Mouse (Mus musculus) Patski (cell line): ENCODE results near the gene Fry. TPM values are rescaled to one million over a fixed set of nuclear protein-coding genes. Genes with fewer than 3 reads are reported as not detected.

Experiments used
- ATAC-seq: fragments of 100-300 bp; one replicate; pipeline ENCODE4 v1.8.0; 2021
- CTCF ChIA-PET: fragments of 350-600 bp; sonication (Branson Sonifier 250); formaldehyde crosslinking; loops from one replicate; lab custom pipeline; 2022; ENCODE audit warnings: inconsistent platforms; lab: Charles Lee
- POLR2A ChIA-PET: fragments of 350-600 bp; sonication (Branson Sonifier 250); formaldehyde crosslinking; loops from one replicate; lab custom pipeline; 2022; ENCODE audit warnings: antibody characterized with exemption, inconsistent platforms; lab: Charles Lee
- DNase-seq: peaks from one replicate; pipeline ENCODE4 v3.0.0-alpha.2; 2011; ENCODE audit warnings: low read depth, low spot score
- H3K27me3 ChIP-seq: fragments of 371-371 bp; one replicate; pipeline ENCODE4 v1.5.1; 2021
- CTCF ChIP-seq: fragments of 100-300 bp; IDR thresholded peaks from one replicate; pipeline ENCODE4 v1.5.1; 2021
- in situ Hi-C: fragments of 300-500 bp; cut with MboI; formaldehyde crosslinking; loops from 3 replicates; pipeline ENCODE4 v1.11.1; 2018; ENCODE audit warnings: low pct_unique_long_range_greater_than_20kb, mixed read lengths
- polyA plus RNA-seq: library from polyadenylated mRNA; unstranded; gene quantifications from one replicate; pipeline ENCODE4 v1.2.3, GENCODE M21; 2021

Fry gene
- polyA plus RNA-seq, 1 experiment from 2014 or later: 0.05 TPM

DNA sequence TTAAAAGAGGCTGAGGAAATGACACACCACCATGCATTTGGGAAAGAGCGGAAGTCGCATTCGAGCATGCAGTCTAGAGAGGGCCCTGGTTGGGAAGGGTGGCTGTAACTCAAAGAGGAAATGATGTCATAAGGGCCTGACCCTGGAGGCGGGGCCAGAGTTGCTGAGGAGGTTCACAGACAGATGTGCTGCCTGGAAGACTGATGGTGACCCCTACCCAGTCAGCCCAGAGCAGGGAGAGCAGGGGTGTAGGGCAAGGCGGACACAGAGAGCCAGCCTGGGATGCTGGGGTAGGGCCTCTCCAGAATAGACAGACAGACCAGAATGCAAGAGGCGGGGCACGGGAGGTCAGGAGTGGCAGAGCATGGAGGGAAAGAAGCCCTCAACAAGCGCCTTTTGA is 290.5 kb downstream of the Fry start:
- ChIA-PET POLR2A (interaction anchor here (1.3 kb wide), 1 partner anchor 33 kb away, joined by 3 read pairs; no protein-coding TSS in a partner anchor), CTCF (no interaction called here)
- no peak for TF ChIP-seq CTCF
- ATAC-seq: no peak
- in situ Hi-C loops: no loop called here
- H3K27me3 ChIP-seq: no peaks in the 10 kb centered on the region
- DNase-seq: no peak

DNA sequence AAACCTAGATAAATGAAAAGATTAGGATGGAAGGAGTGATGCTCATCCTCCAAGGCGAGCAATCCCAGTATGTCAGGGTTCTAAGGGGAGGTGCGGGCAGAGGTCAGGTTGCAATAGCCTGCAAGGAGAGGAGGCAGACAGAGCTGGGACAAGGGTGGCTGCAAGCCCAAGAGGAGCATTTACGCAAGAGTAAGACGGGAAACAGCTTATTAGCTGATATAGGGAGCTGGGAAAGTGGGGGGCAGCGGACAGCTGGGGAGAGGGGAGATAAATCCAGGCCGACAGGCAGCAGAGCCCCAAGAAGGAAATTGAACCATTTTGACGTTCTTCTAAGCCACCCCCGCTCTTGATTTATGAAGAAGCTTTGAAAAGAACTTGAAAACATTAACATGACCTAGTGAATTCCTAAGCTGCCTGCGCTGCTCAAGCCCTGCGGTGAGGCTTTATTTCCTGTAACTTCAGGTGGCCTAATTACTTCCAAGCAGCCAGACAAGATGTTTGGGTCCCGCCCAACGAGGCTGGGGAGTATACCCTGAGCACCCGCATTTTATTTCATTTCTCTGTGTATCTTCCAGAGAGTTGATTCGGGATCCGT is 291.1 kb downstream of the Fry start:
- POLR2A ChIA-PET: interaction anchor here (1.3 kb wide), 1 partner anchor 32 kb away, joined by 3 read pairs; no protein-coding TSS in a partner anchor
- in situ Hi-C loops: no loop called here
- TF ChIP-seq CTCF: no peak
- CTCF ChIA-PET: no interaction called here
- ATAC-seq: no peak
- no peak for DNase-seq
- H3K27me3 ChIP-seq: no peaks in the 10 kb centered on the region

DNA sequence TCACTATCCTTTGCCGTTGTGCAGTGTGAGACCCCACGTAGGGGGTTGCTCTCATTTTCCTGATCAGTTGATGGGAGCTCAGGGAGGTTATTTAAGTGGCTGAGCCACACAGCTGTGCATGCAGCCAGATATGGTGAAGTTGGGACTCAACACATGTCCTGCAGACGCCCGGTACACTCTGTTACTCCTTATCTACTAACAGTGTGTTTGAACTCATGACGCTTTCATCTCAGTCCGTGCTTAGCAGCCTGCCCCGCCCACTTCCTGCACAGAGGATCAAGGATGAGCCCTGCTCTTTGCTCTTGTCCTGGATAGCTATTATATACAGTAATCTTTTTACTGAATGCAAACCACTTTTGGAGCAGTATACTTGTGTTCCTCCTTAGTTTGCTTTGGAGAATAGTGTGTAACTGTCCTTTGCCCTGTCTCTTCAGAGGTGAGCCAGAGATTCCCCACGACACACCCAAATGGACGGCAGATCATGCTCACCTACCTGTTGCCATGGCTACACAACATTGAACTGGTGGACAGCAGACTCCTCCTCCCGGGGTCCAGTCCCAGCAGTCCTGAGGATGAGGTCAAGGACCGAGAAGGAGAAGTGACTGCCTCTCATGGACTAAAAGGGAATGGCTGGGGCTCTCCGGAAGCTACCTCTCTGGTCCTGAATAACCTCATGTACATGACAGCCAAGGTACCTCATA is 294.5 kb downstream of the Fry start:
- POLR2A ChIA-PET: no interaction called here
- ATAC-seq: no peak
- H3K27me3 ChIP-seq: no peaks in the 10 kb centered on the region
- CTCF ChIA-PET: interaction anchor here (1.5 kb wide), 1 partner anchor 12 kb away, joined by 3 read pairs; no protein-coding TSS in a partner anchor
- no peak for DNase-seq
- in situ Hi-C loops: no loop called here
- TF ChIP-seq CTCF: no peak

DNA sequence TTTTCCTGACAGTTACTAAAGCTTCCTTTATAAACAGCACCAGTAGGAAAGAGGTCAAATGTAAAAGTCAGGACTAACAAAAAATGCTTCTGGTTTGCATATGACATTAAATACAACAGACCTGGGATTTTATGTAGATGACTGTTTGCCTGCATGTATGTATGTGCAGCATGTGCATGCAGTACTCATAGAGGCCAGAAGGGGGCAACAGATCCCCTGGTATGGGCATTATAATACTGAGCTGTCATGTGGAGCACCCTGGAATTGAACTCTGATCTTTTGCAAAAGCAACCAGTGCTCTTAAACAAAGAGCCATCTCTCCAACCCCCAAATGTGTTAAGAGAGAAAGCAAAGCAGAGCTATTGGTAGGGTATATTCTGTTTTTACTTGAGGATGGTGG is 296.4 kb downstream of the Fry start:
- no peaks in the 10 kb centered on the region for H3K27me3 ChIP-seq
- TF ChIP-seq CTCF: peak; percentile 36
- ChIA-PET POLR2A (no interaction called here), CTCF (interaction anchor here (0.8 to 1.5 kb wide), 3 partner anchors 8 to 12 kb away, joined by 3 to 4 read pairs (median 3); no protein-coding TSS in a partner anchor)
- in situ Hi-C loops: no loop called here
- ATAC-seq: no peak
- no peak for DNase-seq

DNA sequence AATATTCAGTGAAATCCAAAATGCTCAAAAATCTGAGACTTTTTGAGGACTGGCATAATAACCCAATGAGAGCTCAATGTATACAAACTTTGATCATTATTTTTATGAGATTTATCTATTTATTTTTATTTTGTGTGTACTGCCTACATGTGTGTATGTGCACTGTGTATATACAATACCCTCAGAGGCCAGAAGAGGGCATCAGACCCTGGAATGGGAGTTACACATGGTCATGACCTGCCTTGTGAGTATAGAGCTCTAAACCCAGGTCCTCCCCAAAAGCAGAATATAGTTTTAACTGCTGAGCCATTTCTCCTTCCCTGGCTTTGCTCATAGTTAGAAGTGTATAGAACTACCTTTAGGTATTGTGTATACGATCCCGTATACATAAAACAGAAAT is 298.8 kb downstream of the Fry start:
- ChIA-PET CTCF (no interaction called here), POLR2A (no interaction called here)
- no peak for ATAC-seq
- DNase-seq: no peak
- TF ChIP-seq CTCF: no peak
- in situ Hi-C loops: no loop called here
- H3K27me3 ChIP-seq: no peaks in the 10 kb centered on the region

DNA sequence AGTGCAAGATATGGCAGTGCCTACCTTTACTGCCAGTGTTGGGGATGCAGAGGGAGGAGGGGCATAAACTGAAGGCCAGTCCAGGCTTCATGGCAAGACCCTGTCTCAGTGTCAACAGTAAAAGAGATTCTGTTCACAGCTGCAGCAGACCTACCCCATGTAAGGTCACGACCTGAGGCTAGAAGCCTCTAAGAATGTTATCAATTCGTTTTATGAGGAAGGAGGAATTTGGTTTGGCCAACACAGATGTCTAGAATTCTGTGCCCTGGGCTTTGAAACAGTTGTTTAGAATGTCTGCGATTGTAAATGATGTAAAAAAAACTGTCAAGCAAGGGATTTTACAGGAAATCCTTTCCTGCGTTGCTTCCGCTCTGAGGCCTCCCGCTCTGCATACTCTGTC is 299.6 kb downstream of the Fry start:
- ATAC-seq (no peak), DNase-seq (no peak)
- TF ChIP-seq CTCF: no peak
- in situ Hi-C loops: no loop called here
- ChIA-PET POLR2A (no interaction called here), CTCF (no interaction called here)
- no peaks in the 10 kb centered on the region for H3K27me3 ChIP-seq

DNA sequence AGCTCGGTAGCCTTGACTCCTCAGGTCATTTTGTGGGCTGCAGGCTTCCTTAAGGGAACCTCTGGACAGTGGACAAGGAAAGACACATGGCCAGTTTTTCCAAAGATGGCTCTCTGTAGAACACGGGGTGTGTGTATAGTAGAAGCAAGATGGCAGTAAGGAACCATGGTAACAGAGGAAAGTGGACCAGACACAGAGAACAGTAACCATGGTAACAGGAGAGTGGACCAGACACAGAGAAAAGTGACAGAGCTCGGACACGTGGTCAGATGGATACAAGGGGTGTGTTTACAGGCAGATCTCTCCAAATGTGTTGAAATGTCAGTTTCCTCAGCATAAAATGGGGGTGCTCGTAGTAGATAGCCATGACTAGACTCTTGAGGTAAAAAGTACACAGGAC is 306.6 kb downstream of the Fry start:
- DNase-seq (no peak), ATAC-seq (no peak)
- in situ Hi-C loops: loop anchor here (10.0 kb wide), 1 partner anchor 190 kb away; no protein-coding TSS in a partner anchor
- ChIA-PET POLR2A (no interaction called here), CTCF (interaction anchor here (1.1 kb wide), 1 partner anchor 12 kb away, joined by 3 read pairs; no protein-coding TSS in a partner anchor)
- TF ChIP-seq CTCF: no peak
- no peaks in the 10 kb centered on the region for H3K27me3 ChIP-seq

DNA sequence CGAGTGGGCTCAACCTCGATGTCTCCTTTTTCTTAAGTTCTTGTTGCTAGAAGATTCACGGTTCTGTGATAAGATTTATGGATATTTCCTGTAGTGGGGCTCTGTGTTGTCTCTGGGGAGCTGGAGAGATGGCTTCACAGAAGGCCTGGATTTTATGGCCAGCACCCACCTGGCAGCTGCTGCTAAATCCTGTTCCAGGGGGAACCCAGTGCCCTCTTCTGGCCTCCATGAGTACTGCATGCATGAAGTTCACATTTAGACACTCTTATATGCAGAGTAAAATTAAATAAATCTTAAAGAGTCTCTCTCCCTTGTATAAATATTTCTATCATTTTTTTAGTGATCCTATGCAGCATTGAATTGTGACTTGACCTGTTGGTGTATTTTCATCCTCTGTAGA is 308.1 kb downstream of the Fry start:
- no peak for ATAC-seq
- peak; percentile 65 for TF ChIP-seq CTCF
- in situ Hi-C loops: loop anchor here (10.0 kb wide), 1 partner anchor 192 kb away; no protein-coding TSS in a partner anchor
- no peaks in the 10 kb centered on the region for H3K27me3 ChIP-seq
- ChIA-PET POLR2A (no interaction called here), CTCF (no interaction called here)
- DNase-seq: no peak

DNA sequence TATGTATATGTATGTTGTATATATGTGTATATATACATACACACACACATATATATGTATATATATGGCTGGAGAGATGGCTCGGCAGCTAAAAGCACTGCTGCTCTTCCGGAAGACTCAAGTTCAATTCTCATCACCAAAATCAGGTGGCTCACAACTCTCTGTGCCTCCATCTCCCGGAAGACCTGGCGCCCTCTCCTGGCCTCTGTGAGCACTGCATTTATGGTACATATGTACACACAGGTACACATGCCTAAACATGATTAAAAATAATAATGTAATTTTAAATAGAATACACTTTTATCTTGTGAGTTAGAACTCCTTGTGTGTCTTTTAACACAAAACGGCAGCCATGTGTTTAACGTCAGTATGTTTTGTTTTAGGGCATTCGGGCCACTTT is 312.8 kb downstream of the Fry start:
- POLR2A ChIA-PET: interaction anchor here (0.5 kb wide), 1 partner anchor 116 kb away, joined by 5 read pairs; no protein-coding TSS in a partner anchor
- no peaks in the 10 kb centered on the region for H3K27me3 ChIP-seq
- CTCF ChIA-PET: interaction anchor here (0.8 to 1.0 kb wide), 2 partner anchors 11 to 19 kb away, joined by 3 read pairs; no protein-coding TSS in a partner anchor
- TF ChIP-seq CTCF: peak; percentile 66
- in situ Hi-C loops: loop anchor here (10.0 kb wide), 1 partner anchor 256 kb away; no protein-coding TSS in a partner anchor
- DNase-seq (no peak), ATAC-seq (no peak)

DNA sequence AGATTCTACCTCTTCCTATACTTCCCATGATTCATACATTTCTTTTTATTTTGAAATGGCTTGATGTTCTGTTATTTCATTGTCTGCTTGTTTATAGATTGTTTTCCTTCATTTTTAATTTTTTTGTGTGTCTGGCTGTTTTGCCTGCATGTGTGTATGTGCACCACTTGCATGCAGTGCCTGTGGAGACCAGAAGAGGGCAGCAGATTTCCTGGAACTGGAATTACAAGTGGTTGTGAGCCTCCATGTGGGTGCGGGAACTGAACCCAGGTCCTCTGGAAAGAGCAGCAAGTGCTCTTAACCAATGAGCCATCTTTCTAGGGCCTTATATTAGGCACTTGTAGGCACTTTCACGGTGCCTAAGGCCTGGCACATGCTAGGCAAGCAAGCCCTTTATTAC is 314.5 kb downstream of the Fry start:
- DNase-seq: no peak
- no peak for ATAC-seq
- CTCF ChIA-PET: interaction anchor here (0.9 kb wide), 1 partner anchor 9 kb away, joined by 6 read pairs; no protein-coding TSS in a partner anchor
- H3K27me3 ChIP-seq: no peaks in the 10 kb centered on the region
- TF ChIP-seq CTCF: peak; percentile 49
- in situ Hi-C loops: loop anchor here (10.0 kb wide), 1 partner anchor 258 kb away; no protein-coding TSS in a partner anchor
- POLR2A ChIA-PET: no interaction called here
